Mouse (Mus musculus): ENCODE data around the gene Kmt2e. TPM values are rescaled to one million over a fixed set of nuclear protein-coding genes. Genes with fewer than 3 reads are reported as not detected.

The Kmt2e gene
- polyA plus RNA-seq, 1 experiment from 2014 or later, result 152 TPM

- no peak overlapping the region for H3K9ac ChIP-seq
- no peak for ATAC-seq (ENCODE audit: low FRiP score)
- H3K27ac ChIP-seq, result no peak overlapping the region
- H3K27me3 ChIP-seq, result no peaks in the 10 kb centered on the region
- H3K9me3 ChIP-seq (replicated peaks), result no peaks in the 10 kb centered on the region
- H3K4me1 ChIP-seq, result peaks cover 48% of the 10 kb centered on the region
- peaks cover 31% of the 10 kb centered on the region; the same call in 1 of the 2 replicates for H3K36me3 ChIP-seq
- WGBS, result 91% methylated on average over 5 of the region's 5 CpGs
- H3K4me2 ChIP-seq (replicated peaks), result no peak overlapping the region
- no peak overlapping the region for H3K4me3 ChIP-seq
These were observed 21.8 kb upstream of the Kmt2e start for GRCm38 (mm10) chr5:23412247-23412948.

DNA sequence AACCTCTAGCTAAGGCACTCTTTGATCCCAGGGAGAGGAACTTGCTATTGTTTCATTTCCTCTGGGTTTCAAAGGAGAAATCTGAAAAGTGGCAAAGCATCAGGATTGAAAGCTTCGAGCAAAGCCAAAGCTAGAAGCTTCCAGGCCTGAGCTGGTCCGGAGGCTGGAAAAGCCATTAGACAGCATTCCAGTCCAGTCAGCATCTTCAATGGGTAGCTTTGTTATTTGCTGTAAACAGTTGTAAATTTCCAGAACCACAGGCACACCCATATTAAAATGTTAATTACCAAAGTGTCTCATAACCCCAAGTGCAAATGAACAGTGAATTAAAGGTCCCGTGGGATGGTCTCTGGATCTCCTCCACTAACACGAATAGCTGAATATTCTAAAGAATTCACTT, 21.2 kb upstream of the Kmt2e start:
- H3K9ac ChIP-seq, result no peak overlapping the region
- 0 out of 2 replicates have a peak overlapping the region, but pooled peaks have one; percentile 13 for H3K4me2 ChIP-seq (replicated peaks)
- H3K27me3 ChIP-seq, result no peaks in the 10 kb centered on the region
- WGBS, result 44% methylated on average over 4 of the region's 4 CpGs
- H3K27ac ChIP-seq, result peak overlapping the region; percentile 87
- H3K36me3 ChIP-seq, result peaks cover 31% of the 10 kb centered on the region; the same call in 1 of the 2 replicates
- no peak for ATAC-seq (ENCODE audit: low FRiP score)
- no peaks in the 10 kb centered on the region for H3K9me3 ChIP-seq (replicated peaks)
- H3K4me1 ChIP-seq, result peaks cover 54% of the 10 kb centered on the region
- no peak overlapping the region for H3K4me3 ChIP-seq

- peaks cover 31% of the 10 kb centered on the region; the same call in 1 of the 2 replicates for H3K36me3 ChIP-seq
- peaks cover 60% of the 10 kb centered on the region for H3K4me1 ChIP-seq
- peak overlapping the region; percentile 13; the same call in 1 of the 2 replicates for H3K4me2 ChIP-seq (replicated peaks)
- H3K9ac ChIP-seq, result peak overlapping the region; percentile 23; the same call in 1 of the 2 replicates
- H3K9me3 ChIP-seq (replicated peaks), result no peaks in the 10 kb centered on the region
- no peaks in the 10 kb centered on the region for H3K27me3 ChIP-seq
- no peak overlapping the region for H3K4me3 ChIP-seq
- WGBS, result 20% methylated on average over 12 of the region's 12 CpGs
- ATAC-seq (ENCODE audit: low FRiP score), result peak; percentile 35; the same call in 1 of the 2 replicates
- peak overlapping the region; percentile 87 for H3K27ac ChIP-seq
These were observed 20.4 kb upstream of the Kmt2e start for GRCm38 (mm10) chr5:23413575-23414470.

GRCm38 (mm10) chr5:23414490-23415126, 19.6 kb upstream of the Kmt2e start:
- Histone ChIP-seq H3K9me3 (replicated peaks) (no peaks in the 10 kb centered on the region), H3K36me3 (peaks cover 30% of the 10 kb centered on the region; the same call in 1 of the 2 replicates), H3K27ac (peak overlapping the region; percentile 87), H3K27me3 (no peaks in the 10 kb centered on the region), H3K4me3 (no peak overlapping the region), H3K4me1 (peaks cover 67% of the 10 kb centered on the region), H3K4me2 (replicated peaks) (peak overlapping the region; percentile 13; the same call in 1 of the 2 replicates), H3K9ac (no peak overlapping the region)
- no peak for ATAC-seq (ENCODE audit: low FRiP score)
- WGBS, result 26% methylated on average over 4 of the region's 4 CpGs

- Histone ChIP-seq H3K27me3 (no peaks in the 10 kb centered on the region), H3K4me1 (peaks cover 79% of the 10 kb centered on the region), H3K4me2 (replicated peaks) (no peak overlapping the region), H3K27ac (peak overlapping the region; percentile 87), H3K9me3 (replicated peaks) (no peaks in the 10 kb centered on the region), H3K36me3 (peaks cover 18% of the 10 kb centered on the region; the same call in 1 of the 2 replicates), H3K4me3 (no peak overlapping the region), H3K9ac (0 out of 2 replicates have a peak overlapping the region, but pooled peaks have one; percentile 25)
- WGBS, result 29% methylated on average over 7 of the region's 7 CpGs
- ATAC-seq (ENCODE audit: low FRiP score), result peak; percentile 9; the same call in 1 of the 2 replicates
These were observed 18.5 kb upstream of the Kmt2e start for GRCm38 (mm10) chr5:23415571-23416285.

DNA sequence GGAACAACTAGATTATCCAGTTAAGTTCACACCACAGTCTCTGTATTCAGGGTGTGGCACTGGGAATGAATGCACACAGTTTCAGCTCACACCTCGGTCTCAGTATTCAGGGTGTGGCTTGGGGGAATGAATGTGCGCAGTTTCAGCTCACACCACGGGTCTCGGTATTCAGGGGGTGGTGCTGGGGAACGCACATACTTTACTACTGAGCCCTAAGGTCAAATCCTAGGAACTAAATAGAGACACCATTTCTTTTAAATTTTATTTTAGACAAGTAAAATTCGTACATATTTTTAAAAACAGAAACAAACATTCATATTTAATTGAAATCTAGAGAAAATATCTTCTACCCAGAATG, 18.0 kb upstream of the Kmt2e start:
- Histone ChIP-seq H3K27ac (peak overlapping the region; percentile 58), H3K4me1 (peaks cover 81% of the 10 kb centered on the region), H3K4me2 (replicated peaks) (no peak overlapping the region), H3K27me3 (no peaks in the 10 kb centered on the region), H3K9ac (0 out of 2 replicates have a peak overlapping the region, but pooled peaks have one; percentile 25), H3K9me3 (replicated peaks) (no peaks in the 10 kb centered on the region), H3K36me3 (0 out of 2 replicates have a peak, but pooled peaks cover 17% of the 10 kb centered on the region), H3K4me3 (no peak overlapping the region)
- 0 out of 2 replicates have a peak, but pooled peaks have one; percentile 12 for ATAC-seq (ENCODE audit: low FRiP score)
- 56% methylated on average over 6 of the region's 6 CpGs for WGBS

GRCm38 (mm10) chr5:23417716-23418115, 16.5 kb upstream of the Kmt2e start:
- Histone ChIP-seq H3K9ac (peak overlapping the region; percentile 57), H3K4me1 (peaks cover 77% of the 10 kb centered on the region), H3K36me3 (0 out of 2 replicates have a peak, but pooled peaks cover 6% of the 10 kb centered on the region), H3K4me3 (peak overlapping the region; percentile 48), H3K9me3 (replicated peaks) (no peaks in the 10 kb centered on the region), H3K4me2 (replicated peaks) (peak overlapping the region; percentile 68), H3K27me3 (no peaks in the 10 kb centered on the region), H3K27ac (peak overlapping the region; percentile 94)
- no peak for ATAC-seq (ENCODE audit: low FRiP score)
- 71% methylated on average over 2 of the region's 2 CpGs for WGBS

DNA sequence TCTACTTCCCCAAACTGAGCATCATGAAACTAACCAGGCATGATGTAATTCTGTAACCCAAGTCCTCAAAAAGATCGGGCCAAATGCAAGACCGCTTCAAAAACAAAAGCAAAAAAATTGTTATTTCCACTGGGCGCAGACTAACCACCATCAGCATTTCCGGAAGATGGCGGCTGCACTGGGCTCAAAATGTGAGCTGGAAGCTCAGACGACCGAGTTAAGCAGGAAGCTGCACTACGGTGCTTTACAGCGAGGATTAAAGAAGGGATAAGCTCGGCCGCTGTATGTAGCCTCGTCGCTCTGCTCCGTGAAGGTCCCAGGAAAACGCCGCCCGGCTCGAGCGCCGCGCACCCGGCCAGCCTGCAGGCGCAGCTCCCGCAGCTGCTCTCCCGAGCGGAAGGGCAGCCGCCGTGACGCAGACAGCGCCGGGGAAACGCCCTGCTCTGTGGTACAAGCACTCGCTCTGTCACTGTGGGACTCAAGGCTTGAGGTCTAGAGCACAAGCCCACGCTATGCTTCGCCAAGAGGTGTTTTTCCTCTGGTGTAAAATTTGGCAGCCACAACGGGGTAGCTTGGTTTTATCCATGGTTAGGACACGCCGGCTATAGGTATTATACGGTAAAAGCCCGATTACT, 16.0 kb upstream of the Kmt2e start:
- H3K9me3 ChIP-seq (replicated peaks), result no peaks in the 10 kb centered on the region
- H3K4me2 ChIP-seq (replicated peaks), result peak overlapping the region; percentile 68
- H3K27ac ChIP-seq, result peak overlapping the region; percentile 94
- 0 out of 2 replicates have a peak, but pooled peaks cover 9% of the 10 kb centered on the region for H3K36me3 ChIP-seq
- no peaks in the 10 kb centered on the region for H3K27me3 ChIP-seq
- peak overlapping the region; percentile 48 for H3K4me3 ChIP-seq
- peak; percentile 85 for ATAC-seq (ENCODE audit: low FRiP score)
- WGBS, result under 1% methylated on average over 40 of the region's 40 CpGs
- H3K4me1 ChIP-seq, result peaks cover 71% of the 10 kb centered on the region
- H3K9ac ChIP-seq, result peak overlapping the region; percentile 57

- H3K4me3 ChIP-seq, result peak overlapping the region; percentile 48
- H3K9ac ChIP-seq, result peak overlapping the region; percentile 57
- WGBS, result 5% methylated on average over 18 of the region's 18 CpGs
- peak overlapping the region; percentile 94 for H3K27ac ChIP-seq
- no peaks in the 10 kb centered on the region for H3K9me3 ChIP-seq (replicated peaks)
- no peak for ATAC-seq (ENCODE audit: low FRiP score)
- H3K36me3 ChIP-seq, result 0 out of 2 replicates have a peak, but pooled peaks cover 11% of the 10 kb centered on the region
- H3K4me1 ChIP-seq, result peaks cover 64% of the 10 kb centered on the region
- peak overlapping the region; percentile 68 for H3K4me2 ChIP-seq (replicated peaks)
- H3K27me3 ChIP-seq, result no peaks in the 10 kb centered on the region
These were observed 15.2 kb upstream of the Kmt2e start for GRCm38 (mm10) chr5:23418797-23419595.

DNA sequence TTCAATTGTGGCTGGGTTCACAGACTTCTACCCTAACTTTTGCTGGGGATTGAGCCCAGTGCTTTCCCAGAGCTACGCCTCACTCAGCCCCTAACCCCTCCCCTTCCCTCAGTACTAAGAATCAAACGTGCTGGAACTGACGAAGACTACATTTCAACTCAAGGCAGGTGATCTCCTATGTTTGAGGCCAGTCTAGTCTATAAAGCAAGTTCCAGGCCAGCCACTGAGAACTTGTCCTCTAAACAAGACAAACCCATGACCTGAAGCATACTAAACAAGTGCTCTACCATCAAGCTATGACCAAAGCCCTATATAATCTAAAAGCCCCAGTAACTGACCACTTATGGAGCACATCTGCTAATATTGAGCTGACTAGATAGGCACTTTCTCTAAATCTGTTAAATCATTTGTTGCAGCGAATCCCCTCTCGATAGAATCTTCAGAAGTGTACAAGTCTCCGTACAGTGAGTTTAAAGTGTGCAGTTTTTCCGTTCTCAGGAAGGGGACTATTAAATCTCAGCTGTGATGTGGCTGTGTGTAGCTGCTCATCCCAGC, 14.5 kb upstream of the Kmt2e start:
- H3K36me3 ChIP-seq, result peaks cover 18% of the 10 kb centered on the region; the same call in 1 of the 2 replicates
- H3K27ac ChIP-seq, result peak overlapping the region; percentile 94
- H3K4me3 ChIP-seq, result no peak overlapping the region
- H3K9me3 ChIP-seq (replicated peaks), result no peaks in the 10 kb centered on the region
- H3K4me2 ChIP-seq (replicated peaks), result peak overlapping the region; percentile 68
- H3K9ac ChIP-seq, result peak overlapping the region; percentile 57; the same call in 1 of the 2 replicates
- WGBS, result 36% methylated on average over 7 of the region's 7 CpGs
- H3K4me1 ChIP-seq, result peaks cover 57% of the 10 kb centered on the region
- no peaks in the 10 kb centered on the region for H3K27me3 ChIP-seq
- ATAC-seq (ENCODE audit: low FRiP score), result no peak

Data from hindbrain, embryonic 12.5 days (tissue).